Comparison of ENCODE assay signal across 12 mouse cellular contexts in the genomic region with DNA sequence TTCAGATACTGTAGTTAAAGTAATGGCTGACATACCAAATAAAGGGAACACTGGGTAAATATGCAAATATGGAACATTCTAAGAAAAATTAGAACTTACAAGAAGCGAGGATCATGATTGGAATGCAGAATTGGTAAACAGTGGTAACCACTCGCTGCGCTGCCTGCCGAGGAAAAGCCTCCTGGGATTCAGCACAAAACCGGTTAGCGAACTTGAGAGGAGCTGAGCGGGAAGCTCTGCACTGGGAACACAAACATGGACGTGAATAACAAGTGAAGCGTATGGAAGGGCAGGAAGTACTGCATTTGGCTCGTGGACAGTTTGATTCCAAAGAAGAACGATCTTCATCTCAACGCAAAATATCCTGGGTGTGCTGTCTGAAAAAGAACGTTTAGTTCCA.
DNase-seq lines count a peak whose midpoint lies in the region; ATAC-seq and TF ChIP-seq lines count a peak whose summit lies in the region.
"Had no signal": no experiment of that assay in that cellular context is flagged by ENCODE, and none has a peak within 500 bp of the region (broad histone marks: within the 10 kb centered on the region; RNA-seq: fewer than 3 reads in every experiment).

No protein-coding gene starts in this region.

- peak overlapping the region; percentile 17 for H3K4me2 ChIP-seq in forebrain, embryonic 12.5 days
- H3K4me2 ChIP-seq in forebrain, embryonic 11.5 days (ENCODE audit: low read depth, low read length, severe bottlenecking) = no peak overlapping the region
- H3K4me2 ChIP-seq in limb, embryonic 13.5 days (replicated peaks) = peak overlapping the region; percentile 11; the same call in 1 of the 2 replicates
- H3K4me2 ChIP-seq in midbrain, embryonic 14.5 days (ENCODE audit: low read length) = peak overlapping the region; percentile 24; the same call in 1 of the 2 replicates
- H3K4me2 ChIP-seq: neural tube, embryonic 12.5 days had no signal

- H3K4me3 ChIP-seq in forebrain, embryonic 12.5 days (replicated peaks) = no peak overlapping the region
- no peak overlapping the region for H3K4me3 ChIP-seq in forebrain, embryonic 11.5 days (ENCODE audit: low read depth, low read length)
- H3K4me3 ChIP-seq in limb, embryonic 13.5 days = no peak overlapping the region
- no peak overlapping the region for H3K4me3 ChIP-seq in limb, embryonic 10.5 days
- H3K4me3 ChIP-seq in embryonic facial prominence, embryonic 10.5 days = no peak overlapping the region
- no peak overlapping the region; the same call in 1 of the 2 replicates for H3K4me3 ChIP-seq in midbrain, embryonic 14.5 days (replicated peaks; ENCODE audit: low read depth, low read length)
- no peak overlapping the region for H3K4me3 ChIP-seq in gastrocnemius, adult 2 months
- H3K4me3 ChIP-seq: neural tube, embryonic 12.5 days had no signal

- DNase-seq in forebrain, embryonic 11.5 days (ENCODE audit: low spot score) = no peak
- no peak for DNase-seq in limb, embryonic 10.5 days (ENCODE audit: low spot score)
- peak; percentile 27 for DNase-seq in embryonic facial prominence, embryonic 10.5 days (ENCODE audit: low spot score)
- DNase-seq in midbrain, embryonic 14.5 days = peak; percentile 62
- DNase-seq in gastrocnemius, adult 2 months = no peak
- no peak for DNase-seq in cerebellum, postnatal 10 days
- DNase-seq: cerebellum, postnatal 36 days; kidney, adult 18-20 months; lung, postnatal 36 days had no signal

- WGBS in forebrain, embryonic 12.5 days = 39% methylated on average over 13 of the region's 13 CpGs
- 41% methylated on average over 13 of the region's 13 CpGs for WGBS in forebrain, embryonic 11.5 days
- WGBS in limb, embryonic 13.5 days = 49% methylated on average over 13 of the region's 13 CpGs
- WGBS in limb, embryonic 10.5 days = 55% methylated on average over 13 of the region's 13 CpGs
- 35% methylated on average over 13 of the region's 13 CpGs for WGBS in embryonic facial prominence, embryonic 10.5 days
- WGBS in midbrain, embryonic 14.5 days = 29% methylated on average over 13 of the region's 13 CpGs

- no peaks in the 10 kb centered on the region for H3K36me3 ChIP-seq in forebrain, embryonic 12.5 days (replicated peaks)
- H3K36me3 ChIP-seq in forebrain, embryonic 11.5 days (ENCODE audit: control insufficient read depth, insufficient read depth, low read length) = no peaks in the 10 kb centered on the region
- no peaks in the 10 kb centered on the region for H3K36me3 ChIP-seq in limb, embryonic 13.5 days
- no peaks in the 10 kb centered on the region for H3K36me3 ChIP-seq in limb, embryonic 10.5 days
- no peaks in the 10 kb centered on the region for H3K36me3 ChIP-seq in embryonic facial prominence, embryonic 10.5 days (replicated peaks)
- H3K36me3 ChIP-seq in midbrain, embryonic 14.5 days (ENCODE audit: control insufficient read depth, insufficient read depth, low read length) = no peaks in the 10 kb centered on the region
- H3K36me3 ChIP-seq: neural tube, embryonic 12.5 days had no signal

- H3K4me1 ChIP-seq in forebrain, embryonic 12.5 days = peaks cover 13% of the 10 kb centered on the region
- no peaks in the 10 kb centered on the region for H3K4me1 ChIP-seq in forebrain, embryonic 11.5 days (replicated peaks; ENCODE audit: control insufficient read depth, insufficient read depth, low read length)
- no peaks in the 10 kb centered on the region for H3K4me1 ChIP-seq in limb, embryonic 13.5 days
- no peaks in the 10 kb centered on the region for H3K4me1 ChIP-seq in limb, embryonic 10.5 days
- H3K4me1 ChIP-seq in embryonic facial prominence, embryonic 10.5 days = 0 out of 2 replicates have a peak, but pooled peaks cover 4% of the 10 kb centered on the region
- peaks cover 11% of the 10 kb centered on the region for H3K4me1 ChIP-seq in midbrain, embryonic 14.5 days (ENCODE audit: control insufficient read depth, insufficient read depth, low read length)
- H3K4me1 ChIP-seq: neural tube, embryonic 12.5 days had no signal

- H3K9me3 ChIP-seq in forebrain, embryonic 12.5 days = no peaks in the 10 kb centered on the region
- H3K9me3 ChIP-seq in forebrain, embryonic 11.5 days (ENCODE audit: control insufficient read depth, low read length) = no peaks in the 10 kb centered on the region
- H3K9me3 ChIP-seq in limb, embryonic 13.5 days = no peaks in the 10 kb centered on the region
- H3K9me3 ChIP-seq in limb, embryonic 10.5 days (replicated peaks) = no peaks in the 10 kb centered on the region
- H3K9me3 ChIP-seq in embryonic facial prominence, embryonic 10.5 days = no peaks in the 10 kb centered on the region
- H3K9me3 ChIP-seq in midbrain, embryonic 14.5 days (ENCODE audit: control insufficient read depth, low read length) = no peaks in the 10 kb centered on the region
- H3K9me3 ChIP-seq: neural tube, embryonic 12.5 days had no signal

- no peak for TF ChIP-seq CTCF in gastrocnemius, adult 2 months (IDR thresholded peaks at IDR 0.05)

- peaks cover 3% of the 10 kb centered on the region; the same call in 1 of the 2 replicates for H3K27me3 ChIP-seq in forebrain, embryonic 12.5 days
- H3K27me3 ChIP-seq in forebrain, embryonic 11.5 days (ENCODE audit: control insufficient read depth, insufficient read depth, low read length) = no peaks in the 10 kb centered on the region
- 0 out of 2 replicates have a peak, but pooled peaks cover 3% of the 10 kb centered on the region for H3K27me3 ChIP-seq in limb, embryonic 13.5 days
- H3K27me3 ChIP-seq in limb, embryonic 10.5 days (ENCODE audit: low read depth, poor library complexity, severe bottlenecking) = no peaks in the 10 kb centered on the region
- H3K27me3 ChIP-seq in embryonic facial prominence, embryonic 10.5 days (replicated peaks; ENCODE audit: low read depth, poor library complexity, severe bottlenecking) = no peaks in the 10 kb centered on the region
- H3K27me3 ChIP-seq in midbrain, embryonic 14.5 days (ENCODE audit: control insufficient read depth, insufficient read depth, low read length) = no peaks in the 10 kb centered on the region
- H3K27me3 ChIP-seq: neural tube, embryonic 12.5 days had no signal

- ATAC-seq in forebrain, embryonic 12.5 days (ENCODE audit: low FRiP score) = no peak
- ATAC-seq in forebrain, embryonic 11.5 days (replicated peaks; ENCODE audit: low FRiP score) = no peak
- ATAC-seq in limb, embryonic 13.5 days (ENCODE audit: low FRiP score, low read depth) = no peak
- ATAC-seq in midbrain, embryonic 14.5 days (ENCODE audit: low FRiP score, low TSS enrichment) = no peak

- no peak overlapping the region for H3K9ac ChIP-seq in forebrain, embryonic 12.5 days
- H3K9ac ChIP-seq in forebrain, embryonic 11.5 days (ENCODE audit: low read length) = no peak overlapping the region
- no peak overlapping the region for H3K9ac ChIP-seq in limb, embryonic 13.5 days
- no peak overlapping the region for H3K9ac ChIP-seq in midbrain, embryonic 14.5 days (replicated peaks; ENCODE audit: low read length)
- H3K9ac ChIP-seq: neural tube, embryonic 12.5 days had no signal

- intact Hi-C loops in gastrocnemius, adult 2 months (cut with DNase I) = no loop called here

- no peak overlapping the region for H3K27ac ChIP-seq in forebrain, embryonic 12.5 days
- H3K27ac ChIP-seq in forebrain, embryonic 11.5 days (ENCODE audit: low read depth, low read length) = no peak overlapping the region
- H3K27ac ChIP-seq in limb, embryonic 13.5 days = no peak overlapping the region
- H3K27ac ChIP-seq in limb, embryonic 10.5 days = no peak overlapping the region
- H3K27ac ChIP-seq in embryonic facial prominence, embryonic 10.5 days (replicated peaks) = no peak overlapping the region
- H3K27ac ChIP-seq in midbrain, embryonic 14.5 days (replicated peaks; ENCODE audit: low read depth, low read length) = no peak overlapping the region
- no peak overlapping the region for H3K27ac ChIP-seq in gastrocnemius, adult 2 months
- H3K27ac ChIP-seq: neural tube, embryonic 12.5 days had no signal

Comparison
In these comparisons a context has a peak if more than half of its experiments do, and no peak if none do; other contexts are left out.
1. DNase-seq: peak in embryonic facial prominence, embryonic 10.5 days (single experiment) and midbrain, embryonic 14.5 days (single experiment); none in forebrain, embryonic 11.5 days (single experiment), limb, embryonic 10.5 days (single experiment), gastrocnemius, adult 2 months (single experiment) and cerebellum, postnatal 10 days (0 of 2).